Comparison of ENCODE assay signal across 8 mouse cellular contexts in genomic region chrX:77050401-77051381, GRCm38 (mm10).
A peak's percentile ranks its signal among the peaks of the same experiment; 100 is the strongest.
DNase-seq lines count a peak whose midpoint lies in the region; ATAC-seq and TF ChIP-seq lines count a peak whose summit lies in the region.

No protein-coding gene starts in this region.

- H3K9ac ChIP-seq in midbrain, postnatal 0 days (replicated peaks; ENCODE audit: low read length, poor library complexity, severe bottlenecking), result no peak overlapping the region

- TF ChIP-seq POLR2A in brain, embryonic 14.5 days (IDR thresholded peaks at IDR 0.05; ENCODE audit: borderline replicate concordance, extremely low read depth, insufficient read depth, insufficient read length, poor library complexity, severe bottlenecking), result no peak

- H3K4me1 ChIP-seq in midbrain, postnatal 0 days (ENCODE audit: insufficient read depth, low read length), result no peaks in the 10 kb centered on the region

- no peak for ATAC-seq in midbrain, postnatal 0 days (ENCODE audit: low FRiP score)

- no peaks in the 10 kb centered on the region for H3K27me3 ChIP-seq in midbrain, postnatal 0 days (ENCODE audit: insufficient read depth, low read length)

- WGBS in midbrain, postnatal 0 days, result 24% methylated on average over 5 of the region's 5 CpGs

- 0 out of 2 replicates have a peak overlapping the region, but pooled peaks have one; percentile 26 for H3K27ac ChIP-seq in midbrain, postnatal 0 days (ENCODE audit: low read depth, low read length)

- no peaks in the 10 kb centered on the region for H3K9me3 ChIP-seq in midbrain, postnatal 0 days (ENCODE audit: low read length)

- intact Hi-C loops in gastrocnemius, postnatal 14 days (cut with DNase I; ENCODE audit: low total_unique reads), result no loop called here

- peak; percentile 4 to 25 for DNase-seq in cerebellum, postnatal 10 days
- no peak for DNase-seq in cerebellum, postnatal 36 days
- peak; percentile 93 for DNase-seq in brain, embryonic 14.5 days (ENCODE audit: low read depth)
- DNase-seq in gastrocnemius, postnatal 14 days, result peak; percentile 38
- peak; percentile 34 to 57 for DNase-seq in kidney, postnatal 4 days
- DNase-seq in midbrain, postnatal 0 days (ENCODE audit: low spot score), result peak; percentile 82
- DNase-seq in yolk sac, embryonic 10.5 days (ENCODE audit: low spot score), result no peak
- no peak for DNase-seq in urinary bladder, postnatal 14 days (ENCODE audit: low spot score)

- no peak overlapping the region for H3K4me2 ChIP-seq in midbrain, postnatal 0 days (ENCODE audit: low read depth, low read length, poor library complexity, severe bottlenecking)

- H3K4me3 ChIP-seq in midbrain, postnatal 0 days (ENCODE audit: low read depth, low read length), result no peak overlapping the region

- TF ChIP-seq CTCF in brain, embryonic 14.5 days (IDR thresholded peaks at IDR 0.05; ENCODE audit: borderline replicate concordance, extremely low read depth, insufficient read depth, insufficient read length), result no peak
- no peak for TF ChIP-seq CTCF in midbrain, postnatal 0 days (IDR thresholded peaks at IDR 0.05)

- H3K36me3 ChIP-seq in midbrain, postnatal 0 days (ENCODE audit: insufficient read depth, low read length), result no peaks in the 10 kb centered on the region

Comparison
In these comparisons a context has a peak if more than half of its experiments do, and no peak if none do; other contexts are left out.
1. DNase-seq: peak in cerebellum, postnatal 10 days (2 of 2), brain, embryonic 14.5 days (single experiment), gastrocnemius, postnatal 14 days (single experiment), kidney, postnatal 4 days (2 of 2) and midbrain, postnatal 0 days (single experiment); none in cerebellum, postnatal 36 days (0 of 2), yolk sac, embryonic 10.5 days (single experiment) and urinary bladder, postnatal 14 days (single experiment).